Mouse (Mus musculus): Measurements from ENCODE around the gene Olfr463. TPM values are rescaled to one million over a fixed set of nuclear protein-coding genes. Genes with fewer than 3 reads are reported as not detected.

Gene Olfr463
- total RNA-seq, 1 experiment: not detected

DNA sequence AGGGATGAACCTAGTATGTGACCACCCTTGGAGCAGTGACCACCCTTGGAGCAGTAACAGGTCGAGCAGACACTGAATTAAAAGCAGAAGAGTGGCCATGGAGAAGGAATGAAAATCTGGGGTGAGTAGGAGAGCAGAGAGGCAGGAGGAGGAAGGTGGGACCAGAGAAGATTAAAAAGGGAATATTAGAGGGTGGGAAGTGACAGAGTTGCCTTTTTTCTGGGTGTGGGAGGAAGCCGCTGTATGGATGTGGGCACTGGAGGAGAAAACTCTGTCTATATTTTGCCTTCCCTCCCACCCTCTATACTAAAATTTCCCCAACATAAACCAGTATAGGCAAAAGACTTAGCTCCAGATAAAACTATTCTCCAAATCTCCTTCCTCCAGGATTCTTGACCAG lies 23.1 kb upstream of the Olfr463 start:
- H3K9me3 ChIP-seq (ENCODE audit: control insufficient read depth, insufficient read depth, low read depth, low read length): no peaks in the 10 kb centered on the region
- no peak overlapping the region for H3K4me3 ChIP-seq (ENCODE audit: insufficient read depth in 1 of 2, low read depth in 1 of 2, low read length in 2 of 2, poor library complexity in 1 of 2, severe bottlenecking in 1 of 2)
- TF ChIP-seq ZNF384 (IDR thresholded peaks at IDR 0.05; ENCODE audit: low read depth, low read length) (no peak), HCFC1 (IDR thresholded peaks at IDR 0.05; ENCODE audit: borderline replicate concordance, insufficient read depth, low read length) (no peak), CHD2 (IDR thresholded peaks at IDR 0.05; ENCODE audit: low read depth, low read length) (no peak), MAFK (IDR thresholded peaks at IDR 0.05; ENCODE audit: insufficient read depth, low read depth, low read length) (no peak), ZC3H11A (IDR thresholded peaks at IDR 0.05; ENCODE audit: borderline replicate concordance, low read depth, low read length) (no peak)
- in situ Hi-C loops (cut with MboI; ENCODE audit: low sequenced_read_pairs in 2 of 2, unreplicated experiment in 2 of 2): no loop called here
- H3K9ac ChIP-seq (ENCODE audit: insufficient read depth, low read depth, low read length, poor library complexity, severe bottlenecking): no peak overlapping the region
- DNase-seq (ENCODE audit: low read depth, low spot score): no peak
- H3K4me1 ChIP-seq (ENCODE audit: control insufficient read depth in 2 of 2, insufficient read depth in 2 of 2, low read length in 2 of 2, poor library complexity in 1 of 2): peaks cover 0 to 2% of the 10 kb centered on the region in 2 experiments; a peak in 1 of 4 replicates
- no peak overlapping the region for H3K27ac ChIP-seq (ENCODE audit: insufficient read depth, low read depth, low read length, poor library complexity, severe bottlenecking)
- no peaks in the 10 kb centered on the region for H3K36me3 ChIP-seq (ENCODE audit: control insufficient read depth, insufficient read depth, low read length, poor library complexity, severe bottlenecking)

DNA sequence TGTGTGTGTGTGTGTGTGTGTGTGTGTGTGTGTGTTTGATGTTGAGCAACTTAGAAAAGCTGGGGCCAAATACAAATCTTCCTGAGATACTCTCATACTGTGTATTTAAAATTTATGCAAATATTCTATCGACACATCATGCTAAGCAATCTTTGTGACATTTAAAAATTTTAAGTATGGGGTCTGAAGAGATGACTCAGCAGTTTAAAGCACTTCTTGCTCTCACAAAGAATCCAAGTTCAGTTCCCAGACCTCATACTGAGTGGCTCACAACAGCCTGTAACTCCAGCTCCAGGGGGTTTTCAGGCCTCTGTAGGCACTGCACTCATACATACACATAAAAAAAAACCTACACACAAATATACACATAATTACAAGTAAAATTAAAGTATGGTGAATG lies 18.8 kb upstream of the Olfr463 start:
- Histone ChIP-seq H3K4me3 (ENCODE audit: insufficient read depth in 1 of 2, low read depth in 1 of 2, low read length in 2 of 2, poor library complexity in 1 of 2, severe bottlenecking in 1 of 2) (no peak overlapping the region), H3K9me3 (ENCODE audit: control insufficient read depth, insufficient read depth, low read depth, low read length) (no peaks in the 10 kb centered on the region), H3K36me3 (ENCODE audit: control insufficient read depth, insufficient read depth, low read length, poor library complexity, severe bottlenecking) (no peaks in the 10 kb centered on the region), H3K9ac (ENCODE audit: insufficient read depth, low read depth, low read length, poor library complexity, severe bottlenecking) (no peak overlapping the region), H3K27ac (ENCODE audit: insufficient read depth, low read depth, low read length, poor library complexity, severe bottlenecking) (no peak overlapping the region), H3K4me1 (ENCODE audit: control insufficient read depth in 2 of 2, insufficient read depth in 2 of 2, low read length in 2 of 2, poor library complexity in 1 of 2) (peaks cover 0 to 2% of the 10 kb centered on the region in 2 experiments; a peak in 1 of 4 replicates)
- no peak for DNase-seq (ENCODE audit: low read depth, low spot score)
- TF ChIP-seq MAFK (IDR thresholded peaks at IDR 0.05; ENCODE audit: insufficient read depth, low read depth, low read length) (peak; percentile 85), CHD2 (IDR thresholded peaks at IDR 0.05; ENCODE audit: low read depth, low read length) (no peak), HCFC1 (IDR thresholded peaks at IDR 0.05; ENCODE audit: borderline replicate concordance, insufficient read depth, low read length) (no peak), ZC3H11A (IDR thresholded peaks at IDR 0.05; ENCODE audit: borderline replicate concordance, low read depth, low read length) (no peak), ZNF384 (IDR thresholded peaks at IDR 0.05; ENCODE audit: low read depth, low read length) (no peak)
- in situ Hi-C loops (cut with MboI; ENCODE audit: low sequenced_read_pairs in 2 of 2, unreplicated experiment in 2 of 2): no loop called here

DNA sequence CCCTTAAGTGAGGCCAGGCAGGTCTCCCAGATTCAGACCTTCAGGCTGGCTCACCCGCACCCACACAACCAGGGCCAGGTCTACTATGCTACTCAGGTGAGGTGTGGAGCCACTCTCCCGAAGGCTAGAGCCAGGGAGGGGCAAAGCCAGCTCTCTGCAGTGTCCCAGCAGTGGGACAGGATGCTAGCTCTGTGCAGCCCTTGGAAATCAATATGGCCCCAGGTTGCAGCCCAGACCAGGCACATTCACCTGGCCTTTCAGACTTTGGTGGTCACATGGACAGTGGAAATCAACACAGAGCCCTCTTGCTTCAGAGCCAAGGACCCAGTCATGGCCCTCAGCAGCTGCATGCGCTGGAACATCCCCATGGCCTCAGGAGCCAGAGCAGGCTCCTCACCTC lies 7.1 kb upstream of the Olfr463 start:
- DNase-seq (ENCODE audit: low read depth, low spot score): no peak
- TF ChIP-seq ZC3H11A (IDR thresholded peaks at IDR 0.05; ENCODE audit: borderline replicate concordance, low read depth, low read length) (no peak), HCFC1 (IDR thresholded peaks at IDR 0.05; ENCODE audit: borderline replicate concordance, insufficient read depth, low read length) (no peak), CHD2 (IDR thresholded peaks at IDR 0.05; ENCODE audit: low read depth, low read length) (no peak), MAFK (IDR thresholded peaks at IDR 0.05; ENCODE audit: insufficient read depth, low read depth, low read length) (no peak)
- in situ Hi-C loops (cut with MboI; ENCODE audit: low sequenced_read_pairs in 2 of 2, unreplicated experiment in 2 of 2): no loop called here
- no peaks in the 10 kb centered on the region for H3K36me3 ChIP-seq (ENCODE audit: control insufficient read depth, insufficient read depth, low read length, poor library complexity, severe bottlenecking)
- no peak overlapping the region for H3K27ac ChIP-seq (ENCODE audit: insufficient read depth, low read depth, low read length, poor library complexity, severe bottlenecking)
- H3K4me3 ChIP-seq (ENCODE audit: insufficient read depth in 1 of 2, low read depth in 1 of 2, low read length in 2 of 2, poor library complexity in 1 of 2, severe bottlenecking in 1 of 2): no peak overlapping the region
- no peaks in the 10 kb centered on the region for H3K9me3 ChIP-seq (ENCODE audit: control insufficient read depth, insufficient read depth, low read depth, low read length)
- no peak overlapping the region for H3K9ac ChIP-seq (ENCODE audit: insufficient read depth, low read depth, low read length, poor library complexity, severe bottlenecking)
- no peaks in the 10 kb centered on the region for H3K4me1 ChIP-seq (ENCODE audit: control insufficient read depth in 2 of 2, insufficient read depth in 2 of 2, low read length in 2 of 2, poor library complexity in 1 of 2)

DNA sequence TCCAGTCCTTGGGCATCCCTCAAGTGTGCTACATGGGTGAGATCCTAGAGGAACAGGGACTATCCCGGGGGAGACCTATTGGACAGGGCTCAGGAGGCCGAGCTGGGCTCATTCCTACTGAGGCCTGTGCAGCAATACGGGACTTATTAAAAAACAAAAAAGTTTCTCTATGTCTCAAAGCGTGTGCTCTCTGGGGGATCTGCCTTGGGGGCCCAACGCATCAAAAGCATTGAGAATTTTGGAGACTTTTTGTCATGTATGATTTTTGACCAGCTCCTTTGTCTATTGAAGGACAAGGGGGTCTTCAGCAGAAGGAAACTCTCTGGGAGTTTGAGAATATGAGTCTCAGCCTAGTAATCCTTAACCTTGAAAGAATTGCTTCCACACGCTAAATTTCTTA lies 5.0 kb downstream of the Olfr463 start, which contains the start of gene Olfr462:
Gene Olfr462 (minus strand): TSS at position 101 of the 400 bp plus-strand sequence.
- Histone ChIP-seq H3K27ac (ENCODE audit: insufficient read depth, low read depth, low read length, poor library complexity, severe bottlenecking) (no peak within 1 kb of the TSS), H3K4me3 (ENCODE audit: insufficient read depth in 1 of 2, low read depth in 1 of 2, low read length in 2 of 2, poor library complexity in 1 of 2, severe bottlenecking in 1 of 2) (no peak within 1 kb of the TSS), H3K9me3 (ENCODE audit: control insufficient read depth, insufficient read depth, low read depth, low read length) (no peaks in the 10 kb centered on the region), H3K9ac (ENCODE audit: insufficient read depth, low read depth, low read length, poor library complexity, severe bottlenecking) (no peak within 1 kb of the TSS), H3K4me1 (ENCODE audit: control insufficient read depth in 2 of 2, insufficient read depth in 2 of 2, low read length in 2 of 2, poor library complexity in 1 of 2) (no peaks in the 10 kb centered on the region), H3K36me3 (ENCODE audit: control insufficient read depth, insufficient read depth, low read length, poor library complexity, severe bottlenecking) (no peaks in the 10 kb centered on the region)
- TF ChIP-seq CHD2 (IDR thresholded peaks at IDR 0.05; ENCODE audit: low read depth, low read length) (no peak), HCFC1 (IDR thresholded peaks at IDR 0.05; ENCODE audit: borderline replicate concordance, insufficient read depth, low read length) (no peak), ZC3H11A (IDR thresholded peaks at IDR 0.05; ENCODE audit: borderline replicate concordance, low read depth, low read length) (no peak), MAFK (IDR thresholded peaks at IDR 0.05; ENCODE audit: insufficient read depth, low read depth, low read length) (no peak), ZNF384 (IDR thresholded peaks at IDR 0.05; ENCODE audit: low read depth, low read length) (no peak)
- in situ Hi-C loops (cut with MboI; ENCODE audit: low sequenced_read_pairs in 2 of 2, unreplicated experiment in 2 of 2): no loop called here
- DNase-seq (ENCODE audit: low read depth, low spot score): no peak

DNA sequence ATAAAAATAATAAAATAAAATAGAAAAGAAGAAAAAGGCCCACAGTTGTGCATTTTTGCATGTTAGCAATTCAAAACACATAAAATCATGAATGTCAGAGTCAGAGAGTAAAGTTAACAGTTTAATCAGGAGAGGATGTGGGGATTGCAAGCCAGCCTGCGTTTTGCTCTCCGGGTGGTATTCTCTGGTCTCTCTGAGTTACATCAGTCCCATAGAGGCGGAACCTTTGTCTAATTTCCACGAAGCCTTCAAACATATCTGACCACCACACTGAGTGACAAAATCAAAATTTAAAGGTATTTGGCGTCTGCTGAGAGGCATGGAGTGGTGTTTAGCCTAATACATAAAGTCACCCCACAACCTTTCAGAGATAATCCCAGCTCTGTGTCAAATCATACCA lies 12.3 kb downstream of the Olfr463 start:
- no peak for DNase-seq (ENCODE audit: low read depth, low spot score)
- no peaks in the 10 kb centered on the region for H3K36me3 ChIP-seq (ENCODE audit: control insufficient read depth, insufficient read depth, low read length, poor library complexity, severe bottlenecking)

More for the DNA sequence above, 12.3 kb downstream of the Olfr463 start:
- TF ChIP-seq MAFK (IDR thresholded peaks at IDR 0.05; ENCODE audit: insufficient read depth, low read depth, low read length): no peak
- TF ChIP-seq HCFC1 (IDR thresholded peaks at IDR 0.05; ENCODE audit: borderline replicate concordance, insufficient read depth, low read length): no peak
- TF ChIP-seq CHD2 (IDR thresholded peaks at IDR 0.05; ENCODE audit: low read depth, low read length): no peak
- no peak for TF ChIP-seq ZC3H11A (IDR thresholded peaks at IDR 0.05; ENCODE audit: borderline replicate concordance, low read depth, low read length)
- no peak overlapping the region for H3K4me3 ChIP-seq (ENCODE audit: insufficient read depth in 1 of 2, low read depth in 1 of 2, low read length in 2 of 2, poor library complexity in 1 of 2, severe bottlenecking in 1 of 2)
- no peak overlapping the region for H3K27ac ChIP-seq (ENCODE audit: insufficient read depth, low read depth, low read length, poor library complexity, severe bottlenecking)
- H3K9ac ChIP-seq (ENCODE audit: insufficient read depth, low read depth, low read length, poor library complexity, severe bottlenecking): no peak overlapping the region
- no peaks in the 10 kb centered on the region for H3K4me1 ChIP-seq (ENCODE audit: control insufficient read depth in 2 of 2, insufficient read depth in 2 of 2, low read length in 2 of 2, poor library complexity in 1 of 2)
- H3K9me3 ChIP-seq (ENCODE audit: control insufficient read depth, insufficient read depth, low read depth, low read length): no peaks in the 10 kb centered on the region
- in situ Hi-C loops (cut with MboI; ENCODE audit: low sequenced_read_pairs in 2 of 2, unreplicated experiment in 2 of 2): no loop called here
